Mouse (Mus musculus): ENCODE measurements around the gene Gpr88.

DNA sequence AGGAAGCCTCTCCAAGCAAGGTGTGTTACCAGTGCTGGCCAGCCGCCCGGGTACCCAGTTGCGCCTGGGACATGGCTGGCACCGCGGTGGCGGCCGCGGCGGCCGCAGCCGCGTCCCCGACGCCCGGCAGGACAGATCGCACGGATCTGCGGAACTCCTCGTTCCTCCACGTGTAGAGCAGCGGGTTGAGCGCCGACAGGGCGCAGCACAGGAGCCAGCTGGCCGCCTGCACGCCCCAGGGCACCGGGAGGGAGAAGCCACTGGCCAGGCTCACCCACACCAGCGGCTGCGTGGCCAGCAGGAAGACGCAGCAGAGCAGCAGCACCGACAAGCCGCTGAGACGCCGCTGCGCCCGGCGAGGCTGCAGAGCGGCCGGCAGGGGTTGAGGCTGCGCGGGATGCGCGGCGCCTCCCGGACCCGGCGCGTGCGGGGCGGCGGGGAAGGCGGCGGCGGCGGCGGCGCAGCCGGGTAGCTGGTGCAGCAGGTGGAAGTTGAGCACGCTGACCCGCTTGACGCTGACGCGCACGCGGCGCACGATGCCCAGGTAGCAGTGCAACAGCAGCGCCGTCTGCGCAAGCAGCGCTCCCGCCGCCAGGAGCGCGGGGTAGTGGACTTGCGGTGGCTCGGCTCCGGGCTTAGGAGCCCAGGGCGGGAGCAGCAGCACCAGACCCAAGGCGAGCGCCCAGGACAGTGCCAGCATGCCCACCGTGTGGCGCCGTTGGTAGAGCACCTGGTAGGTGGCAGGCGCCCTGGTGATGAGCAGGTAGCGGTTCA lies 1.6 kb downstream of the Gpr88 start:
- no peak for TF ChIP-seq TAL1 (IDR thresholded peaks at IDR 0.05; ENCODE audit: low read length)
- no peak for TF ChIP-seq GATA1 (IDR thresholded peaks at IDR 0.05; ENCODE audit: low read length)
